Mouse (Mus musculus) intestine, embryonic 16.5 days (tissue): Measurements from ENCODE around the gene Tcf25. TPM values are rescaled to one million over a fixed set of nuclear protein-coding genes. Genes with fewer than 3 reads are reported as not detected.

Source experiments
- ATAC-seq: fragments of 200-750 bp; cut with Nextera tagmentation; 2 replicates; pipeline ENCODE4 v1.8.0; 2017; ENCODE audit warnings: moderate TSS enrichment, moderate library complexity
- H3K27ac ChIP-seq: fragments of 300-500 bp; sonication (generic); 2 replicates; pipeline ENCODE4 v1.5.1; 2014; ENCODE audit warnings: mild to moderate bottlenecking, low read length
- H3K27me3 ChIP-seq: fragments of 300-500 bp; sonication (generic); replicated peaks from 2 replicates; pipeline ENCODE4 v1.6.1; 2014; ENCODE audit warnings: low read length, control low read depth, mixed read lengths; ENCODE audit not compliant: control insufficient read depth, insufficient read depth
- H3K36me3 ChIP-seq: fragments of 300-500 bp; sonication (generic); 2 replicates; pipeline ENCODE4 v1.6.1; 2014; ENCODE audit warnings: low read length, control low read depth; ENCODE audit not compliant: control insufficient read depth, insufficient read depth
- H3K4me1 ChIP-seq: fragments of 300-500 bp; sonication (generic); 2 replicates; pipeline ENCODE4 v1.6.1; 2014; ENCODE audit warnings: low read length, control low read depth, mixed read lengths; ENCODE audit not compliant: control insufficient read depth, insufficient read depth
- H3K4me2 ChIP-seq: fragments of 300-500 bp; sonication (generic); 2 replicates; pipeline ENCODE4 v1.6.1; 2014; ENCODE audit warnings: low read depth, low read length, control low read depth
- H3K4me3 ChIP-seq: fragments of 300-500 bp; sonication (generic); 2 replicates; pipeline ENCODE4 v1.5.1; 2014; ENCODE audit warnings: mild to moderate bottlenecking, low read length
- H3K9ac ChIP-seq: fragments of 300-500 bp; sonication (generic); 2 replicates; pipeline ENCODE4 v1.6.1; 2014; ENCODE audit warnings: low read depth, low read length
- H3K9me3 ChIP-seq: fragments of 300-500 bp; sonication (generic); 2 replicates; pipeline ENCODE4 v1.6.1; 2016; ENCODE audit warnings: low read length, control low read depth; ENCODE audit not compliant: control insufficient read depth
- WGBS: fragments of 180-500 bp; shearing (Covaris S2); extraction: QIAGEN DNeasy Blood & Tissue Kit; methylation state at CpG from one replicate; pipeline ENCODE4 v1.1.7; 2014; 5-methylcytosine and 5-hydroxymethylcytosine counted together
- polyA plus RNA-seq: library from polyadenylated mRNA; unstranded; fragments of >200 nt; fragmentation: Nextera tagmentation; extraction: Ambion mirVana; gene quantifications from 2 replicates; pipeline ENCODE4 v1.2.1, GENCODE M21; 2015

Gene Tcf25
- polyA plus RNA-seq, 1 experiment from 2014 or later, result 161 TPM

DNA sequence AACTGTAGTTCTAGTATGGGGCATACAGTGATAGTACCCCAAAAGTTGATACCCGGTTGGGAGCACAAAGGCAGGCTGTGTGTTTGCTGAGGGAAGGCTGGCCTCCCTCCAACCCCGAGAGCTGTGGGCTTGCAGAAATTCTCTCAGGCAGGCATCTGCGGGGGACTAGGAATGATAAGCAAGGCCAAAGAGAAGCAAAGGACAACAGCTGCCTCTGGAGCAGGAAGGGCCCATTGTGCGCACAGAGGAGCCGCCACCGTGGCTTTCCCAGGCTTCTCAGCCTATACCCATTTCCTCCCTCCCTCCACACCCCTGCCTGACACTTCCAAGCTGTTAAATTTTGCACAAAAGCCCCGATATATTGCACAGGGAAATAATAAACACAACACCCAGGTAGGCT is 39.7 kb upstream of the Tcf25 start:
- ATAC-seq, result no peak
- Histone ChIP-seq H3K9ac (no peak overlapping the region), H3K9me3 (no peaks in the 10 kb centered on the region), H3K4me3 (no peak overlapping the region; the same call in 1 of the 2 replicates), H3K27me3 (no peaks in the 10 kb centered on the region), H3K4me2 (no peak overlapping the region), H3K4me1 (peaks cover 23% of the 10 kb centered on the region), H3K27ac (peak overlapping the region; percentile 0; the same call in 1 of the 2 replicates), H3K36me3 (no peaks in the 10 kb centered on the region)
- WGBS, result 5% methylated on average over 7 of the region's 7 CpGs

DNA sequence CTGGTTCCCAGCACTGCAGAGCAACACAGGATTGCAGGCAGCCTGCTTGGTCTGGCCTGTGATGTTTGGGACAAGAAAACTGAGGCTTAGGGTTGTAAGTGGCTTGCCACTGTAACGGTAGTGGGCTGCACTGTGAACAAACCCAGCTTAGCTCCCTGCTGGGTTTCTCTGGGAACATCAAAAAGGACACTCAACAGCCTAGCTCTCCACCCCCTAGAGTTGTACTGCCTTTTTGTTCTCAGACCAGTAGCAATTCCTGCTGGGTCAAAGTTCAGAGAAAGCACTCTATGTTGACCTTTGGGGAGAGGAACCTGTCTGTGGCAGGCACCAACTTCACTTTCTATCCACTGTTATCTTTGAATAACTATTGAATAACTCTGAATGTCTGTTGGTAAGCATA is 39.1 kb upstream of the Tcf25 start:
- Histone ChIP-seq H3K4me3 (no peak overlapping the region), H3K4me1 (peaks cover 23% of the 10 kb centered on the region), H3K9me3 (no peaks in the 10 kb centered on the region), H3K27me3 (no peaks in the 10 kb centered on the region), H3K9ac (no peak overlapping the region), H3K27ac (no peak overlapping the region), H3K36me3 (no peaks in the 10 kb centered on the region), H3K4me2 (no peak overlapping the region)
- 0% methylated on average over 1 of the region's 1 CpGs for WGBS
- ATAC-seq, result no peak

DNA sequence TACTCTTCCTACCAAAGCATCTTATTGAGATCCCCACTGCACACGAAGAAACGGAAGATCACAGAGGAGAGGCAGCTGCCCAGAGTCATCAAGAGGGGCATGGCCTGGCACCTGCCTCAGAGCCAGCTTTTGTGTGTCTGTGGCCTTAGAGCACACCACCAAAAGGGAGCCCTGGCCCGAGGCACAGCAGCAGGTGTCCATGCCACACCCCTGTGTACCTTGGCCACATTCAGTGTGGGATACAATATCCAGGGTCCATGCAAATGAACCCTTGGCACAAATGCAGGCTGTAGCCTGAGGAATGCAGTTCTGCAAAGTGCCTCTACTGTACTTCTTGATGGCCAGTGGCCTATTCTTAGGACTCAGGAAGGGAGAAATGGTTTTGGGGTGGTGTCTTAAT is 36.1 kb upstream of the Tcf25 start:
- 74% methylated on average over 3 of the region's 3 CpGs for WGBS
- H3K27me3 ChIP-seq, result no peaks in the 10 kb centered on the region
- peaks cover 12% of the 10 kb centered on the region for H3K4me1 ChIP-seq
- H3K4me2 ChIP-seq, result no peak overlapping the region
- H3K9me3 ChIP-seq, result 0 out of 2 replicates have a peak, but pooled peaks cover 2% of the 10 kb centered on the region
- H3K27ac ChIP-seq, result no peak overlapping the region
- no peaks in the 10 kb centered on the region for H3K36me3 ChIP-seq
- peak; percentile 61 for ATAC-seq
- H3K4me3 ChIP-seq, result no peak overlapping the region
- no peak overlapping the region for H3K9ac ChIP-seq

DNA sequence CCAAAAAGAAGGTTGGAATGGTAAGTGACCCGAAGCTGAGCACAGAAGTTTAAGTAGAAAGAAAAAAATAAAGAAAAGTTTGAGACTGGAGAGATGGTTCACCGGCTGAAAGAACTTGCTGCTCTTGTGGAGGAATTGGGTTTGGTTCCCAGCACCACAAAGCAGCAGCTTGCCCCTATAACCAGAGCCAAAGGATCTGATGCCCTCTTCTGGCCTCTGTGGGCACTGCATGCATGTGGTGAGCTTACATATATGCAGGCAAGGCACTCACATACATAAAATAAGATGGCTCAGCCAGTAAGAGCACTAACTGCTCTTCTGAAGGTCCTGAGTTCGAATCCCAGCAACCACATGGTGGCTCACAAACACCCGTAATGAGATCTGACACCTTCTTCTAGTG is 33.5 kb upstream of the Tcf25 start:
- no peak overlapping the region for H3K4me3 ChIP-seq
- peaks cover 3% of the 10 kb centered on the region; the same call in 1 of the 2 replicates for H3K4me1 ChIP-seq
- H3K9me3 ChIP-seq, result 0 out of 2 replicates have a peak, but pooled peaks cover 2% of the 10 kb centered on the region
- ATAC-seq, result no peak
- 92% methylated on average over 4 of the region's 4 CpGs for WGBS
- no peaks in the 10 kb centered on the region for H3K36me3 ChIP-seq
- H3K4me2 ChIP-seq, result no peak overlapping the region
- H3K27me3 ChIP-seq, result no peaks in the 10 kb centered on the region
- H3K9ac ChIP-seq, result no peak overlapping the region
- no peak overlapping the region for H3K27ac ChIP-seq

DNA sequence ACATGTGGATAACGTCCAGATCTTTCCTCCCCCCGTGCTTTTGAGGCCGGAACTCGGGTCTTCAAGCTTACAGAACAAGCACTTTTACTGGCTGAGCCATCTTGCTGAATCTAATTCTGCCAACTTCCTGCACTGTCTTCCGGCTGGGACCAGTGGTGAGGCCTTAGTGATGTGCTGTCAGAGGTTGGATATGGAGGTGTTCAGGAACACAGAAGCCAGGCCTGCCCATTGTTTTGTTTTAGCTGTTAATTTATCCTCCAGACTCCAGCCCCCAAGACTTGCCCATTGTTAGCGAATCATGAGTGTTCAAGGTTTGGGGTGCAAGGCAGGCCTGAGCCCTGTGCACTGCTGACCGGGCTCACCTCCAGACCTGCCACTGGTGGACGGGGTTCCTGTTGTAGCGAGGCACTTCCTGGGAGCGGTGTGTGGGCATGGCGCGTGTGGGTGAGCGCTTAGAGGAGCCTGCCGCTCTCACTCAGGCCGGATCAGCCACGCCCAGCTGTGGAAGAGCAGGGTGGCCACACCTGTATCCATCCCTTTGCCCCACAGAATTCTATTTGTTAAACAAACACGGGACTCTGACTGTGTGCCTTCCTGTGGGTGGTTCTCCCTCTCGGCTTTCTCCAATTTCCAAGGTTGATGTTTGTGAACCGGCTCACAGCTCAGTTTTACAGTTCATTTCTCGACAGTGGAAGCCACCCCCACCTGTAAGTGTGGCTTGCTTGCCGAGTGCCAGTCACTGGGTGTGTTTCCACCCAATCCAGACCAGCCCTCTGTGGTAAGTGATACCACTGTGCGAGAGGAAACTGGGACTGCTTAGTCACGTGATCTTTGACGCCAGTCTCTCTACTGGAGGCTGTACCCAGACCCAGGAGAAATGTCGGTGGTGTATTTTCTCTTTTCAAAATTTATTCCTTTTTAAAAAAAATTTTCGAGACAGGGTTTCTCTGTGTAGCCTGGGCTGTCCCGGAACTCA is 32.2 kb upstream of the Tcf25 start:
- Histone ChIP-seq H3K4me2 (no peak overlapping the region), H3K9ac (no peak overlapping the region), H3K4me1 (peaks cover 3% of the 10 kb centered on the region; the same call in 1 of the 2 replicates), H3K4me3 (no peak overlapping the region), H3K27ac (0 out of 2 replicates have a peak overlapping the region, but pooled peaks have one; percentile 49), H3K9me3 (0 out of 2 replicates have a peak, but pooled peaks cover 2% of the 10 kb centered on the region), H3K36me3 (no peaks in the 10 kb centered on the region), H3K27me3 (no peaks in the 10 kb centered on the region)
- peak; percentile 70 for ATAC-seq
- 71% methylated on average over 27 of the region's 27 CpGs for WGBS

DNA sequence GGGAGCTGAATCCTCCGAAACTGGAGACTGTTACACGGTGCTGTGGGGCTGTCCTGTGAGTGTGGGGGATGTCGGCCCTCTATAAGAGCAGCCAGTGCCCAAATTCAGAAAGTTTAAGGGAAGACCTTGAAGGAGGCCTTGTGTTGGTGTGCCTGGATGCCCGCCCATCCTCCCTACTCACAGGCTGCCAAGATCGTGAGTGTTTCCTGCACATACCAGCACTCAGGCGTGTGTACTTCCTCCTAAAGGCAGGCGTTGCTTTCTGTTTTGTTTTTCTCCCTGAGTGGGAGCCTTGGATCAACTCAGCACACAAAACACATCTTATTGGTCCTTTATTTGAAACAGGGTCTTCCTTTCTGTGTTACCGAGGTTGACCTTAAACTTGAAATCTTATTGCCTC is 31.3 kb upstream of the Tcf25 start:
- ATAC-seq, result no peak
- no peaks in the 10 kb centered on the region for H3K27me3 ChIP-seq
- H3K9ac ChIP-seq, result no peak overlapping the region
- WGBS, result 79% methylated on average over 8 of the region's 8 CpGs
- H3K4me2 ChIP-seq, result no peak overlapping the region
- H3K4me1 ChIP-seq, result peaks cover 3% of the 10 kb centered on the region; the same call in 1 of the 2 replicates
- no peaks in the 10 kb centered on the region for H3K36me3 ChIP-seq
- H3K4me3 ChIP-seq, result no peak overlapping the region
- 0 out of 2 replicates have a peak, but pooled peaks cover 2% of the 10 kb centered on the region for H3K9me3 ChIP-seq
- no peak overlapping the region for H3K27ac ChIP-seq

DNA sequence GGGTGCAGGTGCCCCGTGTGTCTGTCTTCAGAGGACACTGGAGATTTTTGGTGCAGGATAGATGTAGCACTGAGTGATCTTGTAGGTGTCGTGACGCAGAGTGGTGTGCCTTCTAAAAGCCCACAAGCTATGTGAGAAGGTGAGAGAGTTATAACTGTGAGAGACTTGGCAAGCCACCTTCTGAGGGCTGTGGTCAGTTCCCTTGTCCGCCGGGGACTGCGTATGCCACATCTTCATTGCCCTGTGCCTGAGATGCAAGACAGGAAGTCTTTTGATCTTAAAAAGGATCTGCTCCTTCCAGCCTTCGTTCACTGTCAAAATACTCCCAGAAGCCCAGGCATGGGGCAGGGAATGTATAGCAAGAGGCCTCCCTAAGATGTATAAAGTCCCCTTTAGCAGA is 30.6 kb upstream of the Tcf25 start:
- H3K9me3 ChIP-seq, result 0 out of 2 replicates have a peak, but pooled peaks cover 2% of the 10 kb centered on the region
- H3K9ac ChIP-seq, result no peak overlapping the region
- no peaks in the 10 kb centered on the region for H3K36me3 ChIP-seq
- no peak for ATAC-seq
- H3K27ac ChIP-seq, result no peak overlapping the region
- no peaks in the 10 kb centered on the region for H3K4me1 ChIP-seq
- H3K27me3 ChIP-seq, result no peaks in the 10 kb centered on the region
- H3K4me3 ChIP-seq, result no peak overlapping the region
- H3K4me2 ChIP-seq, result no peak overlapping the region
- WGBS, result 77% methylated on average over 7 of the region's 7 CpGs

DNA sequence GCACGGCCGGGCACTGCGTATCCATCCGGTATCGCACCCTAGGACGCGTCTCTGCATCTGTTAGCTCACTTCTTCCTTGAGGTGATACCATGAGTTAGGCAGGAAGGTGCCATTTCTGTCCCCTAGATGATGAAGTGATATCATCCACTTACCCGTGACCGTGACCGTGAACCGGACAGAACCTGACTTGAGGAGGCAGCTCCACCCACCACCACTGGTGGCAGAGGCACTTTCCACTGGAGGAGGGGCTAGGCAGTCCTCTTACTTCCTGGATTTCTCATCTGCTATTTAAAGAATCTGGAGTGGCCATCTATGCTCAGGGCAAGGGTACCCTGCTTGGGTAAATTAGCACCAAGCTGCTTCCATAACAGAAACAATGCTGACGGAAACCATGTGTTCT is 30.1 kb upstream of the Tcf25 start:
- ATAC-seq, result no peak
- no peaks in the 10 kb centered on the region for H3K4me1 ChIP-seq
- 0 out of 2 replicates have a peak, but pooled peaks cover 2% of the 10 kb centered on the region for H3K9me3 ChIP-seq
- H3K4me3 ChIP-seq, result no peak overlapping the region
- H3K27me3 ChIP-seq, result no peaks in the 10 kb centered on the region
- H3K27ac ChIP-seq, result no peak overlapping the region
- H3K9ac ChIP-seq, result no peak overlapping the region
- WGBS, result 84% methylated on average over 12 of the region's 12 CpGs
- H3K4me2 ChIP-seq, result no peak overlapping the region
- H3K36me3 ChIP-seq, result no peaks in the 10 kb centered on the region

DNA sequence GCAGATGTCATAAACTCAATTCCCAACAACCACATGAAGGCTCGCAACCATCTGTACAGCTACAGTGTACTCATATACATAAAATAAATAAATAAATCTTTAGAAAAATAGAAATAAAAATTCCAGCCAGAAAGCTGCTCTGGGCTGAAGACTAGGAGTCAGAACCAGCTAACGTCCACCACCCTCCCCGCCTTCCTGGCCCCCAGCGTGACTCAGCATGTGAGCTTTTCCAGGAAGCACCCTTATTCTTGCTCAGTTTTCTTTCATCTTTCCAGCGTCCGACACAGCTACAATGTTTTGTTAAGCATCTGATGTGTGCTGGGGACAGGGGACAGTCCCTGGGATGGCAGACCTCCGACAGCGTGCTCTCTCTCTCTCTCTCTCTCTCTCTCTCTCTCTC is 28.4 kb upstream of the Tcf25 start:
- WGBS, result 73% methylated on average over 8 of the region's 8 CpGs
- Histone ChIP-seq H3K4me1 (no peaks in the 10 kb centered on the region), H3K9me3 (0 out of 2 replicates have a peak, but pooled peaks cover under 1% of the 10 kb centered on the region), H3K36me3 (no peaks in the 10 kb centered on the region), H3K27me3 (no peaks in the 10 kb centered on the region), H3K4me2 (no peak overlapping the region), H3K27ac (no peak overlapping the region), H3K9ac (no peak overlapping the region), H3K4me3 (no peak overlapping the region)
- no peak for ATAC-seq
